Mouse (Mus musculus) heart, postnatal 0 days (tissue): ENCODE results near the gene Stk10. TPM values are rescaled to one million over a fixed set of nuclear protein-coding genes. Genes with fewer than 3 reads are reported as not detected.
"Not testable (repeated sequence)": the region's sequence is repeated elsewhere in the genome, so short reads cannot be mapped to it uniquely, and the experiment has no call there.

Experiments
- ATAC-seq: fragments of 200-750 bp; cut with Nextera tagmentation; 2 replicates; pipeline ENCODE4 v1.8.0; 2017; ENCODE audit warnings: low read depth, moderate number of reproducible peaks, moderate library complexity; ENCODE audit not compliant: insufficient read depth
- DNase-seq: peaks from one replicate; pipeline ENCODE4 v3.0.0-alpha.2; 2016; ENCODE audit warnings: low spot score
- H3K27ac ChIP-seq: fragments of 300-500 bp; sonication (generic); 2 replicates; pipeline ENCODE4 v1.5.1; 2014; ENCODE audit warnings: low read depth, mild to moderate bottlenecking
- H3K27me3 ChIP-seq: fragments of 300-500 bp; sonication (generic); 2 replicates; pipeline ENCODE4 v1.6.1; 2014; ENCODE audit warnings: low read length, mixed read lengths; ENCODE audit not compliant: control insufficient read depth, insufficient read depth
- H3K36me3 ChIP-seq: fragments of 300-500 bp; sonication (generic); replicated peaks from 2 replicates; pipeline ENCODE4 v1.6.1; 2014; ENCODE audit warnings: low read length, mixed read lengths; ENCODE audit not compliant: control insufficient read depth, insufficient read depth
- H3K4me1 ChIP-seq: fragments of 300-500 bp; sonication (generic); 2 replicates; pipeline ENCODE4 v1.6.1; 2014; ENCODE audit warnings: antibody characterized with exemption; ENCODE audit not compliant: control insufficient read depth, insufficient read depth
- H3K4me2 ChIP-seq: fragments of 300-500 bp; sonication (generic); 2 replicates; pipeline ENCODE4 v1.6.1; 2014; ENCODE audit warnings: low read depth, mild to moderate bottlenecking, low read length, moderate library complexity
- H3K4me3 ChIP-seq: fragments of 300-500 bp; sonication (generic); 2 replicates; pipeline ENCODE4 v1.5.1; 2014; ENCODE audit warnings: low read depth, low read length
- H3K9ac ChIP-seq: fragments of 300-500 bp; sonication (generic); replicated peaks from 2 replicates; pipeline ENCODE4 v1.6.1; 2014; ENCODE audit warnings: low read depth, low read length, mixed read lengths
- H3K9me3 ChIP-seq: fragments of 300-500 bp; sonication (generic); replicated peaks from 2 replicates; pipeline ENCODE4 v1.6.1; 2016; ENCODE audit warnings: low read length; ENCODE audit not compliant: control insufficient read depth
- CTCF ChIP-seq: IDR thresholded peaks from 2 replicates; pipeline ENCODE4 v1.5.1; 2016; ENCODE audit warnings: antibody characterized with exemption, control low read depth, low read depth
- EP300 ChIP-seq: IDR thresholded peaks from 2 replicates; pipeline ENCODE4 v1.6.1; 2016; ENCODE audit warnings: antibody characterized with exemption, low read depth
- WGBS: fragments of 180-500 bp; shearing (Covaris S2); extraction: QIAGEN DNeasy Blood & Tissue Kit; methylation state at CpG from one replicate; pipeline ENCODE4 v1.1.7; 2014; 5-methylcytosine and 5-hydroxymethylcytosine counted together
- polyA plus RNA-seq: library from polyadenylated mRNA; unstranded; fragments of >200 nt; fragmentation: Nextera tagmentation; extraction: Ambion mirVana; gene quantifications from 2 replicates; pipeline ENCODE4 v1.2.1, GENCODE M21; 2015
- total RNA-seq: library from RNA; depleted of rRNA; stranded (reverse); fragments of >200 nt; gene quantifications from 2 replicates; pipeline ENCODE4 v1.2.3, GENCODE M21; 2014; ENCODE audit warnings: low replicate concordance

The Stk10 gene
- total and polyA plus RNA-seq, 2 experiments from 2014 or later: 1.6 to 4.3 TPM

DNA sequence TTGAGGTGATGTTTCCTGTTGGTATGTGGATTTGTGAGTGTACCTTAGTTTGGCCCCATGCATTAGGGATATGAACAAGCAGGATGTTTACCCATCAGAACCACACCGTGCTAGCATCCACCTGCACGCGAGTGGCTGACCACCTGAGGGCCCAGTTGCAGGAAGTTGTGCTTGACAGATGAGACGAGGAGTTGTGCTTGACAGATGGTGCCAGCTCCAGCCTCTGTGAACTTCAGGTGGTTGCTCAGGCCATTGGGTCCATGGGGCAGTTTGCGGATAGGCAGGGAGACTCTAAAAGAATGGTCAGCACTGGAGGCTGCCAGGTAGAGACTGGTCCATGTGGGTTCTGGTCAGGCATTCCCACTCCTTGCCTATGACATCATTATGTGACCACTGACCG lies 83.0 kb downstream of the Stk10 start:
- Histone ChIP-seq H3K4me3 (no peak overlapping the region), H3K9me3 (no peaks in the 10 kb centered on the region), H3K9ac (no peak overlapping the region), H3K27ac (no peak overlapping the region), H3K36me3 (peaks cover 7% of the 10 kb centered on the region; the same call in 1 of the 2 replicates), H3K4me1 (peaks cover 14% of the 10 kb centered on the region), H3K4me2 (no peak overlapping the region), H3K27me3 (no peaks in the 10 kb centered on the region)
- 80% methylated on average over 6 of the region's 6 CpGs for WGBS
- DNase-seq (no peak), ATAC-seq (no peak)
- TF ChIP-seq EP300 (no peak), CTCF (no peak)

DNA sequence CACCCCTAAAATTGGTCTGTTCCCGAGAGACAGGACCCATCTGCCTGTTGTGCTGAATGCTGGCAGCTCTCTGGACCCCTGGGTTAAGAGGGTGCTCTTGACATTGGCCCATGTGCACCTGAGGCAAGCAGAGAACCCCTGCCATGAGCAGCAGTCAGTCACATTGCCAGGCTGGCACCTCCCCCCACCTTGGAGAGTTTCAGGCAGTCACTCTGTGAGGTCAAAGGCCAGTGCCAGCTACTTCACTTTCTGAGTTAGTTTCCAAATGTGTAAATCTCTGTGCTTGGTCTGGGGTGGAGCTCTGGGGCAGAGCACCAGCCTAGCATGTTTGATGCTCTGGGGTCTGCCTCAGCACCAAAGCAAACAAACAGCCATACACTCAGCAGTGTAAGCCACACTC lies 84.9 kb downstream of the Stk10 start:
- Histone ChIP-seq H3K4me1 (peaks cover 14% of the 10 kb centered on the region), H3K4me2 (no peak overlapping the region), H3K4me3 (no peak overlapping the region), H3K36me3 (peaks cover 7% of the 10 kb centered on the region; the same call in 1 of the 2 replicates), H3K9me3 (no peaks in the 10 kb centered on the region), H3K27ac (no peak overlapping the region), H3K9ac (no peak overlapping the region), H3K27me3 (no peaks in the 10 kb centered on the region)
- WGBS: 77% methylated on average over 1 of the region's 1 CpGs
- DNase-seq: no peak
- no peak for TF ChIP-seq CTCF
- no peak for TF ChIP-seq EP300
- no peak for ATAC-seq

DNA sequence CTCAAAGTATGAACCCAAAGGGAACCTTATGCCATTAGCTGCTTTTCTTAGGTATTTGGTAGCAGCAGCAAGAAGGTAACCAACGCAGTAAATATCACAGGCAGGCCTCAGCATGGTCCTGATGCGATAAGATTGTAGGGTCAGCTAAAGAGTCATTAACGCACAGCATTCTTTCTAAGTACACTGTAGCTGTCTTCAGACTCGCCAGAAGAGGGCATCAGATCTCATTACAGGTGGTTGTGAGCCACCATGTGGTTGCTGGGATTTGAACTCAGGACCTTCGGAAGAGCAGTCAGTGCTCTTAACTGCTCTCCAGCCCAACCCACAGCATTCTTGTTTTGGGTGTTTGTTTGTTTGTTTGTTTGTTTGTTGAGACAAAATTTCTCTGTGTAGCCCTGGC lies 85.5 kb downstream of the Stk10 start:
- not testable (repeated sequence) for H3K4me2 ChIP-seq, H3K27me3 ChIP-seq, H3K9me3 ChIP-seq, H3K9ac ChIP-seq, H3K36me3 ChIP-seq, H3K4me3 ChIP-seq, ATAC-seq, DNase-seq
- 86% methylated on average over 5 of the region's 5 CpGs for WGBS
- H3K27ac ChIP-seq: peak overlapping the region; percentile 90
- TF ChIP-seq CTCF: peak; percentile 29
- peaks cover 14% of the 10 kb centered on the region for H3K4me1 ChIP-seq

DNA sequence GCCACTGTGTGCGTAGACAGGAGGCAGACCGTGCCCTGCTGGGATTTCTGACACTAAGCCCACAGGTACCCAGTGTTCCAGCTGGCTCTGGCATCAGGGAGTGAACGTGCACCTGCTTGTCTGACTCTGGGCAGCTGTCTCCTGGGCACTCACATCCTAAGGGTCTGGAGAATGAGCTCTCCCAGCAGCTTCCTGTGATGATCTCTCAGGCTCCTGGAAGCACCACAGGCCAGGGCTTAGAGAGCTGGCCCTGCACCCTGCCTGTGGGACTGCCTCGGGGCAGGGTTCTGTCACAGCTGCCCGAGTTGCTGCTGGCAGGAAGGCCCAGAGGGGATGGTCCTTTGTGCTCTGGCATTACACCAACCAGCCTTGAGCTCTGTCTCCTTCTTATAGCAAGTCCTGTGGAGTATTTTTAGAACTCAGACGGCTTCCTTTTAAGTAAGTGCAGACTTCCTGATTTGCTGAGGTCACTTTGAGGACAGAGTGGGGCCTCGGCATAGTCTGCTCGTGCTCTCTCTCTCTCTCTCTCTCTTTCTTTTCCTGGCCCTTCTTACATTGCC lies 86.2 kb downstream of the Stk10 start:
- ATAC-seq (peak; percentile 94), DNase-seq (peak; percentile 97)
- Histone ChIP-seq H3K4me2 (no peak overlapping the region), H3K4me3 (no peak overlapping the region), H3K27me3 (no peaks in the 10 kb centered on the region), H3K9me3 (no peaks in the 10 kb centered on the region), H3K36me3 (0 out of 2 replicates have a peak, but pooled peaks cover 7% of the 10 kb centered on the region), H3K4me1 (peaks cover 14% of the 10 kb centered on the region), H3K9ac (no peak overlapping the region), H3K27ac (peak overlapping the region; percentile 90)
- TF ChIP-seq CTCF (no peak), EP300 (peak; percentile 83)
- 10% methylated on average over 8 of the region's 8 CpGs for WGBS

DNA sequence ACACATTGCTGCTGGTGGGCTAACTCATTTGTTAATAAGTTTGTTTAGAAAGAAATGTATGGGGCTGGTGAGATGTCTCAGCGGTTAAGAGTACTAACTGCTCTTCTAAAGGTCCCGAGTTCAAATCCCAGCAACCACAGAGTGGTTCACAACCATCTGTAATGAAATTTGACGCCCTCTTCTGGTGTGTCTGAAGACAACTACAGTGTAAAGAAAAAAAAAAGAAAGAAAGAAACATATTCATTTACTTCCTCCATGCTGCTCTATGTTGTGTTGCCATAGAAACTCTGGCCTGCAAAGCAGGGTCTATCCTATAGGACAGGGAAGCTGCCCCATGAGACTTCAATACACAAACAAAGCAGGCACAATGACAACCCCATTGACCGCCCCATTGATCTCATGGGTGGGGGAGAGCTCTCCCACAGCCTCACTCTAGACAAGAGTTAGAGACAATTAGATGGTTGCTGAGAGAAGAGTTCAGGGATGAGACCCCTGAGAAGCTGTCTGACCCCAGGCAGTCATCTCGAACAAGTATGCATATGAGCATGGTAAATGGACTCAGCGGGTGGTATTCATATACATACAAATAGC lies 86.9 kb downstream of the Stk10 start:
- ATAC-seq: no peak

More for the DNA sequence above, 86.9 kb downstream of the Stk10 start:
- Histone ChIP-seq H3K27me3 (no peaks in the 10 kb centered on the region), H3K4me3 (no peak overlapping the region), H3K27ac (peak overlapping the region; percentile 90), H3K36me3 (0 out of 2 replicates have a peak, but pooled peaks cover 7% of the 10 kb centered on the region), H3K4me2 (no peak overlapping the region), H3K9ac (no peak overlapping the region), H3K4me1 (peaks cover 14% of the 10 kb centered on the region), H3K9me3 (no peaks in the 10 kb centered on the region)
- no peak for DNase-seq
- TF ChIP-seq EP300 (0 out of 2 replicates have a peak, but pooled peaks have one; percentile 14), CTCF (no peak)
- WGBS: 78% methylated on average over 6 of the region's 6 CpGs
